Mouse (Mus musculus): ENCODE data around the gene Naa20.

GRCm38 (mm10) chr2:145861193-145862123 lies 40.4 kb upstream of the Naa20 start:
- TF ChIP-seq CTCF (IDR thresholded peaks at IDR 0.05; ENCODE audit: low read depth, low read length) (no peak), POLR2A (IDR thresholded peaks at IDR 0.05; ENCODE audit: extremely low read depth, insufficient read depth, low read length) (no peak)

Data from liver, adult 2 months (tissue).